ENCODE assay signal across 40 mouse cellular contexts in the genomic region with DNA sequence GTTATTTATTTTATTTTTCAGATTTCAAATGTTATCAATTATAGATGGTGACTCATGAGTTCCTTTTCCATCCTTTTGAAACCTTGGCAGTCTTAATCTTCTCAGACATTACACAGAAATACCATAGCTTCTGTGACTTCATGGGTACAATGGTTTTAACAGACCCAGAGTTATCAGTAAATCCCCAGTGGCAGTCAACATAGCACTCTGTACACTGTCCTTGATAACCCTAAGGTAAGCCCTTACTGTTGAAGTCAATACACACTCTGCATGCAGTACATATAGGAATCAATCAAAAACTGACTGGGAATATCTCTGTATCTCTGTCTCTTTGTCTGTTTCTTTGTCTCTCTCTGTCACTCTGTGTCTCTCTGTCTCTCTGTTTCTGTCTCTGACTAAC. TPM values are rescaled to one million over a fixed set of nuclear protein-coding genes. Genes with fewer than 3 reads are reported as not detected.
"Had no signal": no experiment of that assay in that cellular context is flagged by ENCODE, and none has a peak within 500 bp of the region (broad histone marks: within the 10 kb centered on the region; RNA-seq: fewer than 3 reads in every experiment).

No protein-coding gene starts in this region.

- ATAC-seq: forebrain, embryonic 13.5 days; forebrain, embryonic 14.5 days; forebrain, embryonic 15.5 days; forebrain, embryonic 16.5 days; forebrain, postnatal 0 days had no signal

- H3K27me3 ChIP-seq: embryonic facial prominence, embryonic 12.5 days; embryonic facial prominence, embryonic 13.5 days; embryonic facial prominence, embryonic 15.5 days; forebrain, embryonic 12.5 days; forebrain, embryonic 13.5 days; forebrain, embryonic 15.5 days had no signal

- DNase-seq: cerebellum, adult 2 months; cerebellum, adult 8-10 months; cerebellum, adult 9-10 months; cerebellum, adult 9-11 months; cerebellum, postnatal 10 days; cerebellum, postnatal 14 days; cerebellum, postnatal 25 days; cerebellum, postnatal 36 days; embryo, embryonic 11 days; forebrain, postnatal 0 days; gastrocnemius, adult 2 months; gastrocnemius, postnatal 10 days; gastrocnemius, postnatal 14 days; gastrocnemius, postnatal 25 days; gastrocnemius, postnatal 36 days; heart, adult 11 months; heart, adult 18-20 months; heart, adult 2 months had no signal

- H3K4me2 ChIP-seq: embryonic facial prominence, embryonic 12.5 days; embryonic facial prominence, embryonic 13.5 days; embryonic facial prominence, embryonic 15.5 days; forebrain, embryonic 12.5 days; forebrain, embryonic 13.5 days; forebrain, embryonic 15.5 days had no signal

- H3K27ac ChIP-seq: embryonic facial prominence, embryonic 10.5 days; embryonic facial prominence, embryonic 12.5 days; embryonic facial prominence, embryonic 13.5 days; embryonic facial prominence, embryonic 15.5 days; forebrain, embryonic 10.5 days; forebrain, embryonic 12.5 days; forebrain, embryonic 13.5 days; forebrain, embryonic 15.5 days; gastrocnemius, adult 2 months; heart, adult 2 months had no signal

- H3K4me3 ChIP-seq: embryonic facial prominence, embryonic 10.5 days; embryonic facial prominence, embryonic 12.5 days; embryonic facial prominence, embryonic 13.5 days; embryonic facial prominence, embryonic 15.5 days; erythroblast, embryonic 14.5 days; forebrain, embryonic 10.5 days; forebrain, embryonic 12.5 days; forebrain, embryonic 13.5 days; forebrain, embryonic 15.5 days; gastrocnemius, adult 2 months; heart, adult 2 months had no signal

- H3K4me1 ChIP-seq: embryonic facial prominence, embryonic 10.5 days; embryonic facial prominence, embryonic 12.5 days; embryonic facial prominence, embryonic 13.5 days; embryonic facial prominence, embryonic 15.5 days; forebrain, embryonic 10.5 days; forebrain, embryonic 12.5 days; forebrain, embryonic 13.5 days; forebrain, embryonic 15.5 days had no signal

- H3K9me3 ChIP-seq: embryonic facial prominence, embryonic 10.5 days; embryonic facial prominence, embryonic 12.5 days; embryonic facial prominence, embryonic 13.5 days; embryonic facial prominence, embryonic 15.5 days; forebrain, embryonic 10.5 days; forebrain, embryonic 12.5 days; forebrain, embryonic 13.5 days; forebrain, embryonic 15.5 days had no signal

- H3K36me3 ChIP-seq: embryonic facial prominence, embryonic 10.5 days; embryonic facial prominence, embryonic 12.5 days; embryonic facial prominence, embryonic 13.5 days; embryonic facial prominence, embryonic 15.5 days; forebrain, embryonic 10.5 days; forebrain, embryonic 12.5 days; forebrain, embryonic 15.5 days had no signal

- H3K9ac ChIP-seq: embryonic facial prominence, embryonic 12.5 days; embryonic facial prominence, embryonic 13.5 days; embryonic facial prominence, embryonic 15.5 days; forebrain, embryonic 12.5 days; forebrain, embryonic 13.5 days; forebrain, embryonic 15.5 days; forebrain, postnatal 0 days had no signal

RNA-seq across cellular contexts. Expression of a gene that starts 5.2 kb away (rescaled TPM):
- total RNA-seq: common myeloid progenitor, adult 5-6 weeks; forebrain, postnatal 0 days; gastrocnemius, adult 18-20 months; gastrocnemius, adult 2 months; gastrocnemius, adult 8-10 months; gastrocnemius, postnatal 10 days; gastrocnemius, postnatal 14 days; gastrocnemius, postnatal 25 days; gastrocnemius, postnatal 36 days; gastrocnemius, postnatal 4 days; granulocyte monocyte progenitor cell, adult 5-6 weeks; heart, adult 18-20 months; heart, adult 2 months had no signal
- polyA plus RNA-seq: cerebellum, adult 2 months; cortical plate, adult 2 months; embryonic facial prominence, embryonic 10.5 days; embryonic facial prominence, embryonic 11.5 days; embryonic facial prominence, embryonic 12.5 days; embryonic facial prominence, embryonic 13.5 days; embryonic facial prominence, embryonic 14.5 days; embryonic facial prominence, embryonic 15.5 days; erythroblast, embryonic 14.5 days; forebrain, embryonic 10.5 days; forebrain, embryonic 11.5 days; forebrain, embryonic 12.5 days; forebrain, embryonic 13.5 days; forebrain, embryonic 14.5 days; forebrain, embryonic 15.5 days; forebrain, embryonic 16.5 days; forebrain, postnatal 0 days; frontal cortex, adult 2 months; gonadal fat pad, adult 2 months; heart, adult 2 months had no signal

RNA-seq across cellular contexts. Expression of a gene that starts 18.2 kb away (rescaled TPM):
- total RNA-seq: common myeloid progenitor, adult 5-6 weeks; forebrain, postnatal 0 days; gastrocnemius, adult 18-20 months; gastrocnemius, adult 2 months; gastrocnemius, adult 8-10 months; gastrocnemius, postnatal 10 days; gastrocnemius, postnatal 14 days; gastrocnemius, postnatal 25 days; gastrocnemius, postnatal 36 days; gastrocnemius, postnatal 4 days; granulocyte monocyte progenitor cell, adult 5-6 weeks; heart, adult 18-20 months; heart, adult 2 months had no signal
- polyA plus RNA-seq: cerebellum, adult 2 months; cortical plate, adult 2 months; embryonic facial prominence, embryonic 10.5 days; embryonic facial prominence, embryonic 11.5 days; embryonic facial prominence, embryonic 12.5 days; embryonic facial prominence, embryonic 13.5 days; embryonic facial prominence, embryonic 14.5 days; embryonic facial prominence, embryonic 15.5 days; erythroblast, embryonic 14.5 days; forebrain, embryonic 10.5 days; forebrain, embryonic 11.5 days; forebrain, embryonic 12.5 days; forebrain, embryonic 13.5 days; forebrain, embryonic 14.5 days; forebrain, embryonic 15.5 days; forebrain, embryonic 16.5 days; forebrain, postnatal 0 days; frontal cortex, adult 2 months; gonadal fat pad, adult 2 months; heart, adult 2 months had no signal

RNA-seq across cellular contexts. Expression of a gene that starts 20.8 kb away (rescaled TPM):
- total RNA-seq: common myeloid progenitor, adult 5-6 weeks; forebrain, postnatal 0 days; gastrocnemius, adult 18-20 months; gastrocnemius, adult 2 months; gastrocnemius, adult 8-10 months; gastrocnemius, postnatal 10 days; gastrocnemius, postnatal 14 days; gastrocnemius, postnatal 25 days; gastrocnemius, postnatal 36 days; gastrocnemius, postnatal 4 days; heart, adult 18-20 months; heart, adult 2 months had no signal
- polyA plus RNA-seq: cerebellum, adult 2 months; cortical plate, adult 2 months; embryonic facial prominence, embryonic 10.5 days; embryonic facial prominence, embryonic 11.5 days; embryonic facial prominence, embryonic 12.5 days; embryonic facial prominence, embryonic 13.5 days; embryonic facial prominence, embryonic 14.5 days; embryonic facial prominence, embryonic 15.5 days; erythroblast, embryonic 14.5 days; forebrain, embryonic 10.5 days; forebrain, embryonic 11.5 days; forebrain, embryonic 12.5 days; forebrain, embryonic 13.5 days; forebrain, embryonic 14.5 days; forebrain, embryonic 15.5 days; forebrain, embryonic 16.5 days; forebrain, postnatal 0 days; frontal cortex, adult 2 months; gonadal fat pad, adult 2 months; heart, adult 2 months had no signal

RNA-seq across cellular contexts. Expression of a gene that starts 45.4 kb away (rescaled TPM):
- total RNA-seq: common myeloid progenitor, adult 5-6 weeks; forebrain, postnatal 0 days; gastrocnemius, adult 18-20 months; gastrocnemius, adult 2 months; gastrocnemius, adult 8-10 months; gastrocnemius, postnatal 10 days; gastrocnemius, postnatal 14 days; gastrocnemius, postnatal 25 days; gastrocnemius, postnatal 36 days; gastrocnemius, postnatal 4 days; granulocyte monocyte progenitor cell, adult 5-6 weeks; heart, adult 18-20 months; heart, adult 2 months had no signal
- polyA plus RNA-seq: cerebellum, adult 2 months; cortical plate, adult 2 months; embryonic facial prominence, embryonic 10.5 days; embryonic facial prominence, embryonic 11.5 days; embryonic facial prominence, embryonic 12.5 days; embryonic facial prominence, embryonic 13.5 days; embryonic facial prominence, embryonic 14.5 days; embryonic facial prominence, embryonic 15.5 days; erythroblast, embryonic 14.5 days; forebrain, embryonic 10.5 days; forebrain, embryonic 11.5 days; forebrain, embryonic 12.5 days; forebrain, embryonic 13.5 days; forebrain, embryonic 14.5 days; forebrain, embryonic 15.5 days; forebrain, embryonic 16.5 days; forebrain, postnatal 0 days; frontal cortex, adult 2 months; gonadal fat pad, adult 2 months; heart, adult 2 months had no signal

RNA-seq across cellular contexts. Expression of a gene that starts 56.0 kb away (rescaled TPM):
- total RNA-seq: common myeloid progenitor, adult 5-6 weeks; forebrain, postnatal 0 days; gastrocnemius, adult 18-20 months; gastrocnemius, adult 2 months; gastrocnemius, adult 8-10 months; gastrocnemius, postnatal 10 days; gastrocnemius, postnatal 14 days; gastrocnemius, postnatal 25 days; gastrocnemius, postnatal 36 days; gastrocnemius, postnatal 4 days; granulocyte monocyte progenitor cell, adult 5-6 weeks; heart, adult 18-20 months; heart, adult 2 months had no signal
- polyA plus RNA-seq: cerebellum, adult 2 months; cortical plate, adult 2 months; embryonic facial prominence, embryonic 10.5 days; embryonic facial prominence, embryonic 11.5 days; embryonic facial prominence, embryonic 12.5 days; embryonic facial prominence, embryonic 13.5 days; embryonic facial prominence, embryonic 14.5 days; erythroblast, embryonic 14.5 days; forebrain, embryonic 10.5 days; forebrain, embryonic 11.5 days; forebrain, embryonic 12.5 days; forebrain, embryonic 13.5 days; forebrain, embryonic 14.5 days; forebrain, embryonic 15.5 days; forebrain, embryonic 16.5 days; forebrain, postnatal 0 days; frontal cortex, adult 2 months; gonadal fat pad, adult 2 months; heart, adult 2 months had no signal
